Mouse (Mus musculus) lung, postnatal 0 days (tissue): ENCODE results near the gene Casp2. TPM values are rescaled to one million over a fixed set of nuclear protein-coding genes. Genes with fewer than 3 reads are reported as not detected.

ENCODE experiments used
- ATAC-seq: fragments of 200-750 bp; cut with Nextera tagmentation; 2 replicates; pipeline ENCODE4 v1.8.0; 2017; ENCODE audit warnings: moderate library complexity
- DNase-seq: peaks from one replicate; pipeline ENCODE4 v3.0.0-alpha.2; 2016; ENCODE audit warnings: low spot score
- H3K27ac ChIP-seq: fragments of 300-500 bp; sonication (generic); 2 replicates; pipeline ENCODE4 v1.5.1; 2014; ENCODE audit warnings: antibody characterized with exemption, mild to moderate bottlenecking, low read length, mixed read lengths
- H3K27me3 ChIP-seq: fragments of 300-500 bp; sonication (generic); replicated peaks from 2 replicates; pipeline ENCODE4 v1.6.1; 2014; ENCODE audit warnings: low read length, mixed read lengths; ENCODE audit not compliant: insufficient read depth
- H3K36me3 ChIP-seq: fragments of 300-500 bp; sonication (generic); 2 replicates; pipeline ENCODE4 v1.6.1; 2014; ENCODE audit warnings: low read length, mixed read lengths; ENCODE audit not compliant: insufficient read depth
- H3K4me1 ChIP-seq: fragments of 300-500 bp; sonication (generic); 2 replicates; pipeline ENCODE4 v1.6.1; 2014; ENCODE audit warnings: antibody characterized with exemption, low read depth, low read length, mixed read lengths; ENCODE audit not compliant: insufficient read depth
- H3K4me2 ChIP-seq: fragments of 300-500 bp; sonication (generic); replicated peaks from 2 replicates; pipeline ENCODE4 v1.6.1; 2014; ENCODE audit warnings: low read depth, mild to moderate bottlenecking, low read length, moderate library complexity, mixed read lengths
- H3K4me3 ChIP-seq: fragments of 300-500 bp; sonication (generic); 2 replicates; pipeline ENCODE4 v1.5.1; 2014; ENCODE audit warnings: low read depth, low read length
- H3K9ac ChIP-seq: fragments of 300-500 bp; sonication (generic); replicated peaks from 2 replicates; pipeline ENCODE4 v1.6.1; 2014; ENCODE audit warnings: low read depth, mild to moderate bottlenecking
- H3K9me3 ChIP-seq: fragments of 300-500 bp; sonication (generic); 2 replicates; pipeline ENCODE4 v1.6.1; 2016; ENCODE audit warnings: low read length, mixed read lengths
- CTCF ChIP-seq: IDR thresholded peaks from 2 replicates; pipeline ENCODE4 v1.5.1; 2016; ENCODE audit warnings: antibody characterized with exemption, mild to moderate bottlenecking
- EP300 ChIP-seq: IDR thresholded peaks from 2 replicates; pipeline ENCODE4 v1.6.1; 2016; ENCODE audit warnings: antibody characterized with exemption, mild to moderate bottlenecking, control low read depth
- WGBS: fragments of 180-500 bp; shearing (Covaris S2); extraction: QIAGEN DNeasy Blood & Tissue Kit; methylation state at CpG from one replicate; pipeline ENCODE4 v1.1.7; 2014; 5-methylcytosine and 5-hydroxymethylcytosine counted together
- polyA plus RNA-seq: library from polyadenylated mRNA; unstranded; fragments of >200 nt; fragmentation: Nextera tagmentation; extraction: Ambion mirVana; gene quantifications from 2 replicates; pipeline ENCODE4 v1.2.1, GENCODE M21; 2015

Casp2 gene
- polyA plus RNA-seq, 1 experiment from 2014 or later: 29.0 TPM

- ATAC-seq (no peak), DNase-seq (no peak)
- Histone ChIP-seq H3K9me3 (no peaks in the 10 kb centered on the region), H3K27me3 (no peaks in the 10 kb centered on the region), H3K27ac (no peak overlapping the region), H3K4me1 (no peaks in the 10 kb centered on the region), H3K9ac (no peak overlapping the region), H3K4me2 (no peak overlapping the region), H3K4me3 (no peak overlapping the region), H3K36me3 (no peaks in the 10 kb centered on the region)
- WGBS: 84% methylated on average over 3 of the region's 3 CpGs
- TF ChIP-seq EP300: no peak
- no peak for TF ChIP-seq CTCF
Measured at GRCm38 (mm10) chr6:42231191-42231590, 33.6 kb upstream of the Casp2 start.

GRCm38 (mm10) chr6:42237276-42237805 is 27.4 kb upstream of the Casp2 start:
- no peak overlapping the region for H3K4me3 ChIP-seq
- DNase-seq (no peak), ATAC-seq (no peak)
- H3K9ac ChIP-seq: no peak overlapping the region
- 46% methylated on average over 6 of the region's 6 CpGs for WGBS
- H3K4me1 ChIP-seq: no peaks in the 10 kb centered on the region; the same call in 1 of the 2 replicates
- H3K27ac ChIP-seq: no peak overlapping the region
- no peak overlapping the region for H3K4me2 ChIP-seq
- H3K36me3 ChIP-seq: no peaks in the 10 kb centered on the region
- TF ChIP-seq EP300 (no peak), CTCF (no peak)
- no peaks in the 10 kb centered on the region for H3K27me3 ChIP-seq
- H3K9me3 ChIP-seq: no peaks in the 10 kb centered on the region

GRCm38 (mm10) chr6:42241311-42242045 is 23.3 kb upstream of the Casp2 start:
- DNase-seq: peak; percentile 89
- no peak overlapping the region for H3K4me2 ChIP-seq
- TF ChIP-seq CTCF: no peak
- peak; percentile 69 for TF ChIP-seq EP300
- H3K9me3 ChIP-seq: no peaks in the 10 kb centered on the region
- no peak overlapping the region for H3K4me3 ChIP-seq
- no peaks in the 10 kb centered on the region for H3K27me3 ChIP-seq
- peaks cover 4% of the 10 kb centered on the region; the same call in 1 of the 2 replicates for H3K4me1 ChIP-seq
- no peak overlapping the region for H3K9ac ChIP-seq
- H3K36me3 ChIP-seq: no peaks in the 10 kb centered on the region
- WGBS: 45% methylated on average over 6 of the region's 6 CpGs
- 0 out of 2 replicates have a peak, but pooled peaks have one; percentile 7 for ATAC-seq
- H3K27ac ChIP-seq: peak overlapping the region; percentile 72

GRCm38 (mm10) chr6:42245711-42246353 is 19.0 kb upstream of the Casp2 start, which contains the start of gene Gstk1:
Gene Gstk1 (plus strand): TSS chr6:42245935.
- Histone ChIP-seq H3K4me2 (peak within 1 kb of the TSS; percentile 79), H3K4me1 (peaks cover 9% of the 10 kb centered on the region; the same call in 1 of the 2 replicates), H3K27me3 (no peaks in the 10 kb centered on the region), H3K27ac (peak within 1 kb of the TSS; percentile 83), H3K4me3 (peak within 1 kb of the TSS; percentile 51), H3K36me3 (no peaks in the 10 kb centered on the region), H3K9me3 (no peaks in the 10 kb centered on the region), H3K9ac (peak within 1 kb of the TSS; percentile 71)
- TF ChIP-seq EP300: no peak
- TF ChIP-seq CTCF: no peak
- DNase-seq: peak; percentile 98
- peak; percentile 100 for ATAC-seq
- WGBS: 2% methylated on average over 28 of the region's 28 CpGs

GRCm38 (mm10) chr6:42247173-42247572 is 17.6 kb upstream of the Casp2 start:
- TF ChIP-seq CTCF: no peak
- no peak for TF ChIP-seq EP300
- ATAC-seq: no peak

GRCm38 (mm10) chr6:42247981-42248380 is 16.8 kb upstream of the Casp2 start:
- Histone ChIP-seq H3K4me2 (no peak overlapping the region), H3K9ac (no peak overlapping the region), H3K27ac (no peak overlapping the region), H3K4me1 (peaks cover 11% of the 10 kb centered on the region; the same call in 1 of the 2 replicates), H3K36me3 (no peaks in the 10 kb centered on the region), H3K4me3 (no peak overlapping the region), H3K27me3 (no peaks in the 10 kb centered on the region), H3K9me3 (no peaks in the 10 kb centered on the region)
- 81% methylated on average over 1 of the region's 1 CpGs for WGBS
- DNase-seq (no peak), ATAC-seq (no peak)
- TF ChIP-seq CTCF: no peak
- no peak for TF ChIP-seq EP300

More at GRCm38 (mm10) chr6:42247173-42247572, 17.6 kb upstream of the Casp2 start:
- Histone ChIP-seq H3K9ac (no peak overlapping the region), H3K27ac (no peak overlapping the region), H3K4me1 (peaks cover 11% of the 10 kb centered on the region; the same call in 1 of the 2 replicates), H3K4me2 (0 out of 2 replicates have a peak overlapping the region, but pooled peaks have one; percentile 3), H3K9me3 (no peaks in the 10 kb centered on the region), H3K36me3 (no peaks in the 10 kb centered on the region), H3K4me3 (no peak overlapping the region), H3K27me3 (no peaks in the 10 kb centered on the region)
- no peak for DNase-seq
- 17% methylated on average over 8 of the region's 8 CpGs for WGBS
